Mouse (Mus musculus) hindbrain, embryonic 11.5 days (tissue): ENCODE results near the gene Hoxa5. TPM values are rescaled to one million over a fixed set of nuclear protein-coding genes. Genes with fewer than 3 reads are reported as not detected.
A peak's percentile ranks its signal among the peaks of the same experiment; 100 is the strongest.

Source experiments
- ATAC-seq: fragments of 200-750 bp; cut with Nextera tagmentation; 2 replicates; pipeline ENCODE4 v1.8.0; 2017; ENCODE audit warnings: mild to moderate bottlenecking, moderate TSS enrichment, moderate library complexity; ENCODE audit not compliant: low FRiP score
- DNase-seq: peaks from one replicate; pipeline ENCODE4 v3.0.0-alpha.2; 2015; ENCODE audit warnings: low spot score
- H3K27ac ChIP-seq: fragments of 300-500 bp; sonication (generic); 2 replicates; pipeline ENCODE4 v1.5.1; 2014; ENCODE audit warnings: mild to moderate bottlenecking, low read depth, low read length
- H3K27me3 ChIP-seq: fragments of 300-500 bp; sonication (generic); 2 replicates; pipeline ENCODE4 v1.6.1; 2014; ENCODE audit warnings: mild to moderate bottlenecking, low read length, moderate library complexity, mixed read lengths; ENCODE audit not compliant: control insufficient read depth, insufficient read depth
- H3K36me3 ChIP-seq: fragments of 300-500 bp; sonication (generic); 2 replicates; pipeline ENCODE4 v1.6.1; 2014; ENCODE audit warnings: mild to moderate bottlenecking, low read length, moderate library complexity, mixed read lengths; ENCODE audit not compliant: control insufficient read depth, insufficient read depth
- H3K4me1 ChIP-seq: fragments of 300-500 bp; sonication (generic); replicated peaks from 2 replicates; pipeline ENCODE4 v1.6.1; 2014; ENCODE audit warnings: low read length, mixed read lengths; ENCODE audit not compliant: control insufficient read depth, insufficient read depth
- H3K4me2 ChIP-seq: fragments of 300-500 bp; sonication (generic); replicated peaks from 2 replicates; pipeline ENCODE4 v1.6.1; 2014; ENCODE audit warnings: mild to moderate bottlenecking, low read depth, low read length
- H3K4me3 ChIP-seq: fragments of 300-500 bp; sonication (generic); 2 replicates; pipeline ENCODE4 v1.5.1; 2014; ENCODE audit warnings: low read depth, low read length
- H3K9ac ChIP-seq: fragments of 300-500 bp; sonication (generic); 2 replicates; pipeline ENCODE4 v1.6.1; 2014; ENCODE audit warnings: low read depth, low read length
- H3K9me3 ChIP-seq: fragments of 300-500 bp; sonication (generic); 2 replicates; pipeline ENCODE4 v1.6.1; 2016; ENCODE audit warnings: low read length; ENCODE audit not compliant: control insufficient read depth
- WGBS: fragments of 180-500 bp; shearing (Covaris S2); extraction: QIAGEN DNeasy Blood & Tissue Kit; methylation state at CpG from one replicate; pipeline ENCODE4 v1.1.7; 2014; 5-methylcytosine and 5-hydroxymethylcytosine counted together
- polyA plus RNA-seq: library from polyadenylated mRNA; unstranded; fragments of >200 nt; fragmentation: Nextera tagmentation; extraction: Ambion mirVana; gene quantifications from 2 replicates; pipeline ENCODE4 v1.2.1, GENCODE M21; 2014

Hoxa5 gene
- polyA plus RNA-seq, 1 experiment from 2014 or later = 23.8 TPM

DNA sequence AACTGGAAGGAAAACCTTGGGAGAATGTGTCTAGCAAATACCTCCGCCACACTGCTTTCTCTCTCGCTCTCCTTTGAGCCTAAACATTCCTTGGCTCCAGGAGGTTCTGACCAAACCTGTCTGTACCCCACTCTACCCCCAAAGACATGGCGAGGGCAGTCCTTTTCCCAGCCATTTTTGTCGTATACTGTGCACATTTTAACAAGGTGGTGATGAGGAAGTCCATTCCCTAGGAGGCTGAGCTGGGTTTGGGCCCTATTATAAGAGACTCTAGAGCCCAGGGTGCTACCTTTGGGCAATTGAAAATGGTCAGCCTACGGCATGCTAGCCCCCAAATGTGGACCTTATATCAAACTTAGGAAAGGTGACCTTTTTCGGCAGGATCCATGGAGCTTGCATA lies 31.5 kb upstream of the Hoxa5 start:
- Histone ChIP-seq H3K4me2 (no peak overlapping the region), H3K9me3 (no peaks in the 10 kb centered on the region), H3K4me1 (0 out of 2 replicates have a peak, but pooled peaks cover 3% of the 10 kb centered on the region), H3K27ac (no peak overlapping the region), H3K4me3 (no peak overlapping the region), H3K9ac (no peak overlapping the region), H3K36me3 (no peaks in the 10 kb centered on the region), H3K27me3 (peaks cover 89% of the 10 kb centered on the region)
- ATAC-seq (no peak), DNase-seq (no peak)
- 20% methylated on average over 6 of the region's 6 CpGs for WGBS

DNA sequence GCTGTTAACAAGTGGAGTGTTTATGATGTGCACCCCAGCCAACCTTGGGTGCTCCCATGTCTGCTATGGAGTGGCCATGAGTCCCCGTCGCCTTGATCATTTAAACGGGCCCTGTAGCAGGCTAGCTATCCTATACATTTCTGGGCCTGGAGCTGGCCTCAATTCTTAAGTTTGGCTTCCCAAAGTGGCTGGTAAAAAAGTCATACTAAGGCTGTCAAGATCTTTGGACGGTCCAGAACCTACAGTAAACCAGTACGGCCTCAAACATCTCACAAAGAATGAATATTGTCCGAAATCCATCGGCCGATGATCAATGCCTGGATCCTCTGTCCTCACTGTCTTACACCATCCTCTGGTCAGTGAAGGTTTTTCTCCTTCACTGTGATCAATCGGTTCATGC lies 30.9 kb upstream of the Hoxa5 start:
- Histone ChIP-seq H3K4me2 (no peak overlapping the region), H3K36me3 (no peaks in the 10 kb centered on the region), H3K9me3 (no peaks in the 10 kb centered on the region), H3K9ac (no peak overlapping the region), H3K4me3 (no peak overlapping the region), H3K4me1 (0 out of 2 replicates have a peak, but pooled peaks cover 3% of the 10 kb centered on the region), H3K27ac (no peak overlapping the region), H3K27me3 (peaks cover 89% of the 10 kb centered on the region)
- ATAC-seq = no peak
- DNase-seq = no peak
- WGBS = 27% methylated on average over 9 of the region's 9 CpGs

DNA sequence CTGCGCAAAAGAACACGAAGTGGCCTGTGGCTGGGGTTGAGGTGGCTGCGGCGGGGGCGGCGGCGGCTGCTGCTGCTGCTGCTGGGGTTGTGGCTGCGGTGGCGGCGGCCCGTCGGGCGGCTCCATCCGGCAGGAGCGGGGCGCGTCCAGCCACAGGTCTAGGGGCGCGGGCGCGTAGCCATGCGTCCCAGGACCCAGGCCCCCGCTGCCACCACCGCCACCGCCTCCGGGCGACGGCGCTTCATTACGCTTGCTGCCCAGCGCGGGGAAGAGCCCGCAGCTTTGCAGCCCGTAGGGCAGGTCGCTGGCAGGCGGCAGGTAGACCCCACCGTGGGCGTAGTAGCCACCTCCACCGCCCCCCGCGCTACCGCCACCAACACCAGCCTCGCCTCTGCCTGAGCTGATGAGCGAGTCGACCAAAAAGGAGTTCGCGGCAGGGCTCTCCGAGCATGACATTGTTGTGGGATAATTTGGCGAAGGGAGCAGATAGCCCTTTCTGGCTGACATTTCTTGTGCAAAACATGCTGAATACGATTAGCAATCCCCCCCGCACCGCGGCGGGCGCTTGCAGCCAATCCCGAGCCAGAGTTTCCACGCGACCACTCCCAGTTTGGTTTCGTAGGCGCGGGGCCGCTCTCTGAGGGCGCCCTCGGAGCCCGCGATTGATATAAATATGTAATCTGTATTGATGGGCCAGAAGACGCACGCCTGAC lies 30.2 kb upstream of the Hoxa5 start:
- Histone ChIP-seq H3K9ac (no peak overlapping the region), H3K27ac (no peak overlapping the region), H3K36me3 (no peaks in the 10 kb centered on the region), H3K4me2 (no peak overlapping the region), H3K9me3 (no peaks in the 10 kb centered on the region), H3K4me3 (no peak overlapping the region), H3K27me3 (peaks cover 89% of the 10 kb centered on the region), H3K4me1 (0 out of 2 replicates have a peak, but pooled peaks cover 3% of the 10 kb centered on the region)
- WGBS = under 1% methylated on average over 51 of the region's 68 CpGs
- ATAC-seq (no peak), DNase-seq (no peak)

DNA sequence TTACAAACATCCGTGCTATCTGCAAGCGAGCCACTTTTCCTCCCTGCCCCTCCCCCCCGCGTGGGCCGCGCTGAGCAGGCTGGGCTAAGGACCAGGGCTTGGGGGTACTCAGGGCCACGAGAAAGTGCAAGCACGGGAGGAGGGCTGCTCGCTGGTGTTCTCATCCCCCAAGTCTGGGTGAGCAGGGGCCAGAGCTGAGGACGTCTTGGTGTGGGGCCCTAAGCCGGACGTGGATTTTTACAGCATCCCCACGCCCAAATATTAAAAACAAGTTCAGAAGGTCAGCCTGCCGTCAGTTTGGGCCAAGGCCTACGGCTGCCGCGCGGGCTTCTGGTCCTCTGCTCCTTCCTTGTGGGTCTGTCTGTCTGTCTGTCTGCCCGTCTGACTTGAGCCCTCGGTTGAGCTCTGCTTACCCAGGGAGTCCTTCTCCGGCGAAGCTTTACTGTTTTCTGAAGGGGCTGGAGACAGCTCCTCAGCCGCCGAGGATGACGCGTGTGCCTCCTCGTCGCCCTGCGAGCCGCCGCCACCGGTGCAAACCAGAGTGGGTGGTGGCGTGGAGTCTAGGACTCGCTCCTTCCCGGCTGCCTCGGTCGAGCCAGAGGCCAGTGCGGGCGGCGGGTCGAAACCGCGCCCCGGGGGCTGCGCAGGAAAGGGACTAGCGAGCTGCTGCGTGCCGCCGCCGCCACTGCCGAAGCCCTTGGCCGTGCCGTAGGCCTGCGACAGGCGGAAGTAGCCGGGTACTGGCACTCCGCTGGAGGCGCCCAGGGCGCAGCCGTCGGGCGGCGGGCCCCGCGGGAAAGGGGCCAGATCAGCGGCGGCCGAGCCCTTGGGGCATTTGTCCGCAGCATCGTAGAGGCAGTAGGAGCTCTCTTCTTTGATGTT lies 29.4 kb upstream of the Hoxa5 start:
- no peak for ATAC-seq
- H3K9ac ChIP-seq = no peak overlapping the region
- 0 out of 2 replicates have a peak overlapping the region, but pooled peaks have one; percentile 2 for H3K4me3 ChIP-seq
- 1% methylated on average over 69 of the region's 70 CpGs for WGBS
- no peaks in the 10 kb centered on the region for H3K9me3 ChIP-seq
- H3K27ac ChIP-seq = no peak overlapping the region
- H3K27me3 ChIP-seq = peaks cover 91% of the 10 kb centered on the region
- H3K4me2 ChIP-seq = no peak overlapping the region
- H3K4me1 ChIP-seq = 0 out of 2 replicates have a peak, but pooled peaks cover 3% of the 10 kb centered on the region
- H3K36me3 ChIP-seq = no peaks in the 10 kb centered on the region
- DNase-seq = no peak

DNA sequence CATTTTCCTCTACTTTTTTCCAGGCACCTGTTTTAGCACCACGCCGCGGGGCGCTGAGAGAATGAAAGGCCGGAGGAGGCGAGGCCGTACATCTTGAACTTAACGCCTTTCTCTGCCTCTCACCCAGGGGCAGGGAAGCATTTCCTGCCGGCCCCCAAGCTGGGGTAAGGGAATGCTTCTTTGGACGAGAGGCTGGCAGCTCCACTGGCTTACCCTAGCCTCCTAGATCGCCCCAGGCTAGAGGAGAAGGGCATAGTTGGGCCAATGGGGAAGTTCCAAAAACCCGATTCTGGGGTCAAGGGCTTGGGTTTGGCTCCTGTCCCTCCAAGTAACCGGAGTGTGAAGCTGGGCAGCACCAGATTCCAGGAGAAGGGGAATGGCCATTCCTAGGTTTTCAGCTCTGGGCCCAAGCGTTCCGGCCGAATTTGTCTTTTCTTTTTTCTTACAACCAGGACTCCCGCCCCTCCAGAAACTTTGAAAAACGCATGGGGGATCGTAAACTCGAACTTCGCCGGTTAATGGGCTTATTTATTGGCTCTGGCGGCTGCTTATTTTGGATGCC lies 28.7 kb upstream of the Hoxa5 start:
- Histone ChIP-seq H3K9me3 (no peaks in the 10 kb centered on the region), H3K4me1 (0 out of 2 replicates have a peak, but pooled peaks cover 3% of the 10 kb centered on the region), H3K27ac (no peak overlapping the region), H3K4me3 (no peak overlapping the region), H3K9ac (no peak overlapping the region), H3K36me3 (no peaks in the 10 kb centered on the region), H3K4me2 (no peak overlapping the region), H3K27me3 (peaks cover 94% of the 10 kb centered on the region)
- under 1% methylated on average over 23 of the region's 23 CpGs for WGBS
- ATAC-seq (no peak), DNase-seq (peak; percentile 65)

DNA sequence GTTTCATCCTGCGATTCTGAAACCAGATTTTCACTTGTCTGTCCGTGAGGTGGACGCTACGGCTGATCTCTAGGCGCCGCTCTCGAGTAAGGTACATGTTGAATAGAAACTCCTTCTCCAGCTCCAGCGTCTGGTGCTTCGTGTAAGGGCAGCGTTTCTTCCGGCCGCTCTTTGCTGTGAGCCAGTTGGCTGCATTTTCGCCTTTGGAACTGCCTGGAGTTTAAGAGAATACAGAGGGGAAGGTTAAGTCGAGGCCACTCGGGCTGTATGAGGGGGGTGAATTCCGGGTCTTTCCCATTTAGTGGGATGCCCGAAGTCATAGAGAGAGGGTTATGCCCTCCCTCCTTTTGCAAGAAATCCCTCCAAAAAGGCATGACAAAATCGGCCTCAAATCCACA lies 28.2 kb upstream of the Hoxa5 start:
- no peak for ATAC-seq
- H3K27ac ChIP-seq = no peak overlapping the region
- WGBS = under 1% methylated on average over 18 of the region's 18 CpGs

DNA sequence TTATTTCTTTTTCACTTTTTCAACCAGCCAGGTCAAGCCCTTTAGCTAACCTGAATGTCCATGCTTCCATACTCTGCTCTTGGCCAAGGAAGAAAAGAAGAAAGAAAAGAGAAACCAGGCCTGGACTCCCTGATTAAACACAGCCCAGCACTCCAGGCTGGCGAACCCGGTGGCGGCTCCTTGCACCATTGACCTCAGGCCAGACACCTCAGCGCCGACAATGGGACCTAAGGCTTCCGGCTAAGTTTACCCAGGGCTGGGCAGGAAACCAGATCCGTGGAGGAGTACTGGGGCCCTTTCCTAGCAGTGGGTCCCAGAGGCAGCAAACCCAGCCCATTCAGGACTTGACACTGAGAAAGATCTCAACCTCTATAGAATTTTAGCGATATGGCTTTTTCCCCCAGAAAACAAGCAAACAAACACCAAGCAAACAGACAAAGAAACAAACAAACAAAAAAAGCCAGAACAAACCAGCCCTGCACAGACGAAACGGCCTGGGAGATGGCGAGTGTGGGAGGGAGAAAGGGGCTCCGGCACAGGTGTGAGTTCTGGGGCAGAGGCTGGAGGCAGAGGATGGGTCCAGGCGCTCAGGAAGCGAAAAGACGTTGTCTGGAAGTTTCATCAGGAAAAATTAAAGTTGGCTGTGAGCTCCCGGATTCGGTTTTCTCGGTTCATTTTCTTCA lies 27.6 kb upstream of the Hoxa5 start:
- no peak overlapping the region for H3K9ac ChIP-seq
- peaks cover 93% of the 10 kb centered on the region for H3K27me3 ChIP-seq
- H3K27ac ChIP-seq = no peak overlapping the region
- 0 out of 2 replicates have a peak, but pooled peaks cover 3% of the 10 kb centered on the region for H3K4me1 ChIP-seq
- H3K9me3 ChIP-seq = no peaks in the 10 kb centered on the region
- no peak overlapping the region for H3K4me2 ChIP-seq
- H3K4me3 ChIP-seq = no peak overlapping the region
- ATAC-seq (no peak), DNase-seq (peak; percentile 61)
- WGBS = under 1% methylated on average over 18 of the region's 18 CpGs
- no peaks in the 10 kb centered on the region for H3K36me3 ChIP-seq

More for the DNA sequence above, 28.2 kb upstream of the Hoxa5 start:
- H3K27me3 ChIP-seq = peaks cover 93% of the 10 kb centered on the region
- H3K36me3 ChIP-seq = no peaks in the 10 kb centered on the region
- H3K4me1 ChIP-seq = 0 out of 2 replicates have a peak, but pooled peaks cover 3% of the 10 kb centered on the region
- DNase-seq = peak; percentile 66
- no peak overlapping the region for H3K4me3 ChIP-seq
- no peak overlapping the region for H3K9ac ChIP-seq
- H3K4me2 ChIP-seq = no peak overlapping the region
- no peaks in the 10 kb centered on the region for H3K9me3 ChIP-seq

DNA sequence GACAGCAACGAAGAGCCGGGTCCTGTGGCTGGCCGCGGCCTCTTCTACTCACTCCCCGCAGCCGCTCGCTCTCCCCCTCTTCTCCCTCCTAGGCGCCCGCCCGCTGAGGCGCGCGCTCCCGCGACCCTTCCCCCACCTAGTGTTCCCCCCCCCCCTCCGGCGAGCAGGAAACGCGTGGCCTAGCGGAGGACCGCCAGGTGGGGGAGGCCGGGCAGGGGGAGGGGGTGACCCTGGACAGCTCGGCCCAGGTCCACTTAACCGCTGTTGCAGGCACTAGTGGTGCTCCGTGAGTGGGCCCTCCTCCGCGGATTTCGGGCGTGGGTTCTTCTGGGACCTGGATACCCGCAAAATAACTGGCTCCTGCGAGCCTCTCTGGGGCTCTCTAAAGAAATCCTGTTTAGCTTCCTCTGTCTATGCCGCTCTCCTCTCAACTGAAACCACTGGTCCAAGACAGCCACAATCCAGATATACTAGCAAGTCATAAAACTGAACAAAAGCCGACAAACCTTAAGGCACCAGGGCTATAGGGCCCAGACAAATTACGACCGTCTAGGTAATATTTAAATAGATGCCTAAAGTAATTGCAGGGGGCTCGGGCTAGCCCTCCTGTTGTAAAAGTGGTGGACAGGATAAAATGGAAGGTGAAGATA lies 26.3 kb upstream of the Hoxa5 start, which contains the start of gene Hoxa9:
TSS of gene Hoxa9 (minus strand) at position 574 of the 650 bp plus-strand sequence.
- Histone ChIP-seq H3K4me2 (no peak within 1 kb of the TSS), H3K9ac (no peak within 1 kb of the TSS), H3K4me1 (0 out of 2 replicates have a peak, but pooled peaks cover 3% of the 10 kb centered on the region), H3K27me3 (peaks cover 92% of the 10 kb centered on the region), H3K9me3 (no peaks in the 10 kb centered on the region), H3K36me3 (no peaks in the 10 kb centered on the region), H3K27ac (no peak within 1 kb of the TSS), H3K4me3 (no peak within 1 kb of the TSS)
- DNase-seq = peak; percentile 65
- no peak for ATAC-seq
- WGBS = under 1% methylated on average over 22 of the region's 36 CpGs
